Mouse (Mus musculus): ENCODE data around the gene Man1c1. TPM values are rescaled to one million over a fixed set of nuclear protein-coding genes. Genes with fewer than 3 reads are reported as not detected.
A peak's percentile ranks its signal among the peaks of the same experiment; 100 is the strongest.

Gene Man1c1
- polyA plus RNA-seq, 1 experiment from 2014 or later = 4.7 TPM

DNA sequence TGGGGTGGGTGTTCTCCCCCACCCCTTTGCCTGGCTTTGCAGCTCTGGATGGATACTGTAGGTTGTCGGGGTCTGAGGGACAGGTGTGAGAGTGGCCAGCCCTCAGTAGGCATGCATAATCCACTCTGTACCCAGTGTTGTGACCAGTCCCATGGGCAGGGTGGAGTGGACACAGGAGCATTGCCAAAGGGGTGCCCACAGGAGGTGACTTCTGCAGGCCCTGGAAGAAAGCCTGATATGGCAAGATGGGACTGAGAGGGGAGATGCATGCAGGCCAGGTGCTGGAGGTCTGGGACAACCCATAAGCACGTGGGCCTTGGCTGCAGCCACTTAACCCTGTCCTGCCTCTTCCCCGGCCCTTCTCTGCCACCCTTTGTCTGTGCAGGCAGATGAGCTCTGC, 16.3 kb upstream of the Man1c1 start:
- H3K9ac ChIP-seq = no peak overlapping the region
- no peak overlapping the region for H3K4me3 ChIP-seq
- no peak overlapping the region for H3K27ac ChIP-seq
- no peaks in the 10 kb centered on the region for H3K36me3 ChIP-seq
- WGBS = 54% methylated on average over 3 of the region's 3 CpGs
- no peaks in the 10 kb centered on the region; the same call in 1 of the 2 replicates for H3K4me1 ChIP-seq
- H3K4me2 ChIP-seq = no peak overlapping the region
- no peak for ATAC-seq (ENCODE audit: insufficient number of reproducible peaks, low FRiP score, low TSS enrichment, low read depth)
- no peaks in the 10 kb centered on the region for H3K9me3 ChIP-seq
- no peaks in the 10 kb centered on the region for H3K27me3 ChIP-seq

GRCm38 (mm10) chr4:134719489-134719888, 15.4 kb upstream of the Man1c1 start:
- 76% methylated on average over 8 of the region's 8 CpGs for WGBS
- Histone ChIP-seq H3K4me2 (no peak overlapping the region), H3K4me1 (no peaks in the 10 kb centered on the region), H3K9ac (no peak overlapping the region), H3K36me3 (no peaks in the 10 kb centered on the region), H3K4me3 (no peak overlapping the region), H3K9me3 (no peaks in the 10 kb centered on the region), H3K27ac (no peak overlapping the region), H3K27me3 (no peaks in the 10 kb centered on the region)
- ATAC-seq (ENCODE audit: insufficient number of reproducible peaks, low FRiP score, low TSS enrichment, low read depth) = no peak

DNA sequence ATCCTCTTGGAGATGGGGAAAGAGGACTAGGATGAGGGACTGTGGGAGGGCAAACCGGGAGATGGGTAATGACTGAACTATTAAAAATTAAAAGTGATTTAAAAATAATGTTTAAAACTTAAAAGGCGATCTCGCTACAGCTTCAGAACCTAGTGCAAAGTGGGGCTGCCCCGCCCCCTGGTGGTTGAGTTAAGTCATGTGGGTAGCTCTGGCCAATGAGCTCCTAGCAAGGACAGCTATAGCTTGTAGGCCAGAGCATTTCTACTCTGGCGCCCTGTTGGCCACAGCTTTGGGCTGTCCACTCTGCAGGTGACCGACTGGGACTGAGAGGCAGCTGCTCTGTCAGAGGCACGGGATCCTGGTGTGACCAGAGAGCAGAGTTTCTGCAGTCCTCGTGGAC, 9.8 kb upstream of the Man1c1 start:
- peak; percentile 81 for ATAC-seq (ENCODE audit: insufficient number of reproducible peaks, low FRiP score, low TSS enrichment, low read depth)
- H3K4me2 ChIP-seq = no peak overlapping the region
- peaks cover 2% of the 10 kb centered on the region; the same call in 1 of the 2 replicates for H3K4me1 ChIP-seq
- no peak overlapping the region for H3K9ac ChIP-seq
- no peak overlapping the region for H3K4me3 ChIP-seq
- H3K27ac ChIP-seq = no peak overlapping the region
- no peaks in the 10 kb centered on the region for H3K9me3 ChIP-seq
- no peaks in the 10 kb centered on the region for H3K36me3 ChIP-seq
- WGBS = 9% methylated on average over 8 of the region's 8 CpGs
- H3K27me3 ChIP-seq = no peaks in the 10 kb centered on the region

GRCm38 (mm10) chr4:134705311-134705710, 1.2 kb upstream of the Man1c1 start:
- H3K36me3 ChIP-seq = no peaks in the 10 kb centered on the region
- peaks cover 43% of the 10 kb centered on the region for H3K4me1 ChIP-seq
- H3K27me3 ChIP-seq = peaks cover 11% of the 10 kb centered on the region
- no peaks in the 10 kb centered on the region for H3K9me3 ChIP-seq
- H3K9ac ChIP-seq = no peak overlapping the region
- ATAC-seq (ENCODE audit: insufficient number of reproducible peaks, low FRiP score, low TSS enrichment, low read depth) = no peak
- 0 out of 2 replicates have a peak overlapping the region, but pooled peaks have one; percentile 66 for H3K4me3 ChIP-seq
- 16% methylated on average over 5 of the region's 5 CpGs for WGBS
- no peak overlapping the region for H3K4me2 ChIP-seq
- H3K27ac ChIP-seq = no peak overlapping the region

DNA sequence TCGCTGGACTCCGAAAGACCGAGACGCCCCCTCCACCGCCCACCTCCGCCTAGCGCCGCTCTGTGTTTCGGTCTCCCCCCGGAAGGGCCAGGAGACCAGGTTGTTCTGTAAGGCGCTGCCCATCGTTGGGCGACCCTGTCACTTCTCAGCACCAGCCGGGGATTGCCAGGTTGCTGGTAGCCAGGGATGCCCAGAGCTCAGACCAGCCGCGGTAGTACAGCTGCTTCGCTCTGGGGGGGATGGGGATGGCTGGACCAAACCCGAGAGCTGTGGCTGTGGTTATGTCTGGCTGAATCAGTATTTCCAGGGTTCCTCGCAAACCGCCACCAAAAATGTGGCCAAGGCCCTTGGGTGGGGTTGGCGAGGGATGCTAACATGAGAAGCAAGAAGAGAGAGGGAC, 500 bp upstream of the Man1c1 start:
- H3K4me3 ChIP-seq = peak overlapping the region; percentile 66

GRCm38 (mm10) chr4:134702981-134703834, 882 bp downstream of the Man1c1 start:
- H3K4me1 ChIP-seq = peaks cover 43% of the 10 kb centered on the region

More for the DNA sequence above, 500 bp upstream of the Man1c1 start:
- no peaks in the 10 kb centered on the region for H3K36me3 ChIP-seq
- peaks cover 11% of the 10 kb centered on the region for H3K27me3 ChIP-seq
- peaks cover 43% of the 10 kb centered on the region for H3K4me1 ChIP-seq
- no peak overlapping the region for H3K27ac ChIP-seq
- no peaks in the 10 kb centered on the region for H3K9me3 ChIP-seq
- WGBS = under 1% methylated on average over 21 of the region's 21 CpGs
- peak overlapping the region; percentile 99 for H3K4me2 ChIP-seq
- H3K9ac ChIP-seq = peak overlapping the region; percentile 31; the same call in 1 of the 2 replicates
- no peak for ATAC-seq (ENCODE audit: insufficient number of reproducible peaks, low FRiP score, low TSS enrichment, low read depth)

DNA sequence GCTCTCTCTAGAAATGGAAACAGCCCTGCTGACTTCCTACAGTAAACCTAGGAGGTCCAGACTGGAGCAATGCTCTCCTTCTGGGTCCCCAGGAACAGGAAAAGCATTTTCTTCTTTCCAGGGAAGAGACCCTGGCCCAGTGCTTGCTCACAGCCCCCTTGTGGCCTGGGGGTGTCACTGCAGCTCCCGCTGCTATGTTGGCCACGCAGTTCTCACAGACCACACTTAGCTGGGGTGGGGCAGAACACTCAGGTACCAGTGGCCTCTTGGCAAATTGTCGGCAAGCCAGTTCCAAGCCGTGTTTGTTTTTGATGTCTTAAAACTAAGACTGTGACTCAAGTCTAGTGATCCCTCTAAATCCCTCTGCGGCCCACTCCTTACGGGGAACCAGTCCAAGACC, 2.2 kb downstream of the Man1c1 start:
- Histone ChIP-seq H3K27me3 (peaks cover 11% of the 10 kb centered on the region), H3K36me3 (no peaks in the 10 kb centered on the region), H3K4me1 (peaks cover 43% of the 10 kb centered on the region), H3K4me3 (peak overlapping the region; percentile 66), H3K4me2 (peak overlapping the region; percentile 99), H3K9me3 (no peaks in the 10 kb centered on the region), H3K27ac (no peak overlapping the region), H3K9ac (no peak overlapping the region)
- ATAC-seq (ENCODE audit: insufficient number of reproducible peaks, low FRiP score, low TSS enrichment, low read depth) = no peak
- WGBS = 29% methylated on average over 6 of the region's 6 CpGs

More at GRCm38 (mm10) chr4:134702981-134703834, 882 bp downstream of the Man1c1 start:
- no peaks in the 10 kb centered on the region for H3K36me3 ChIP-seq
- peak overlapping the region; percentile 50 for H3K9ac ChIP-seq
- WGBS = under 1% methylated on average over 86 of the region's 90 CpGs
- peak overlapping the region; percentile 66 for H3K4me3 ChIP-seq
- H3K4me2 ChIP-seq = peak overlapping the region; percentile 99
- ATAC-seq (ENCODE audit: insufficient number of reproducible peaks, low FRiP score, low TSS enrichment, low read depth) = no peak
- peaks cover 11% of the 10 kb centered on the region for H3K27me3 ChIP-seq
- no peaks in the 10 kb centered on the region for H3K9me3 ChIP-seq
- H3K27ac ChIP-seq = peak overlapping the region; percentile 30

- ATAC-seq (ENCODE audit: insufficient number of reproducible peaks, low FRiP score, low TSS enrichment, low read depth) = no peak
- Histone ChIP-seq H3K4me1 (peaks cover 43% of the 10 kb centered on the region), H3K4me2 (no peak overlapping the region), H3K4me3 (no peak overlapping the region), H3K27ac (no peak overlapping the region), H3K9ac (no peak overlapping the region), H3K9me3 (no peaks in the 10 kb centered on the region), H3K36me3 (no peaks in the 10 kb centered on the region), H3K27me3 (peaks cover 11% of the 10 kb centered on the region)
- 98% methylated on average over 2 of the region's 2 CpGs for WGBS
These were observed 3.2 kb downstream of the Man1c1 start for GRCm38 (mm10) chr4:134700911-134701310.

GRCm38 (mm10) chr4:134693202-134693940, 10.7 kb downstream of the Man1c1 start:
- H3K4me2 ChIP-seq = no peak overlapping the region
- no peaks in the 10 kb centered on the region for H3K27me3 ChIP-seq
- H3K36me3 ChIP-seq = no peaks in the 10 kb centered on the region
- H3K27ac ChIP-seq = no peak overlapping the region
- H3K9me3 ChIP-seq = no peaks in the 10 kb centered on the region
- H3K4me3 ChIP-seq = no peak overlapping the region
- 76% methylated on average over 9 of the region's 9 CpGs for WGBS
- H3K4me1 ChIP-seq = 0 out of 2 replicates have a peak, but pooled peaks cover 3% of the 10 kb centered on the region
- ATAC-seq (ENCODE audit: insufficient number of reproducible peaks, low FRiP score, low TSS enrichment, low read depth) = no peak
- no peak overlapping the region for H3K9ac ChIP-seq

- 95% methylated on average over 1 of the region's 1 CpGs for WGBS
- H3K4me2 ChIP-seq = no peak overlapping the region
- H3K36me3 ChIP-seq = no peaks in the 10 kb centered on the region
- H3K27me3 ChIP-seq = no peaks in the 10 kb centered on the region
- no peak overlapping the region for H3K9ac ChIP-seq
- H3K4me3 ChIP-seq = no peak overlapping the region
- H3K4me1 ChIP-seq = 0 out of 2 replicates have a peak, but pooled peaks cover 3% of the 10 kb centered on the region
- H3K9me3 ChIP-seq = no peaks in the 10 kb centered on the region
- no peak for ATAC-seq (ENCODE audit: insufficient number of reproducible peaks, low FRiP score, low TSS enrichment, low read depth)
- H3K27ac ChIP-seq = no peak overlapping the region
These were observed 11.7 kb downstream of the Man1c1 start for GRCm38 (mm10) chr4:134692388-134692787.

DNA sequence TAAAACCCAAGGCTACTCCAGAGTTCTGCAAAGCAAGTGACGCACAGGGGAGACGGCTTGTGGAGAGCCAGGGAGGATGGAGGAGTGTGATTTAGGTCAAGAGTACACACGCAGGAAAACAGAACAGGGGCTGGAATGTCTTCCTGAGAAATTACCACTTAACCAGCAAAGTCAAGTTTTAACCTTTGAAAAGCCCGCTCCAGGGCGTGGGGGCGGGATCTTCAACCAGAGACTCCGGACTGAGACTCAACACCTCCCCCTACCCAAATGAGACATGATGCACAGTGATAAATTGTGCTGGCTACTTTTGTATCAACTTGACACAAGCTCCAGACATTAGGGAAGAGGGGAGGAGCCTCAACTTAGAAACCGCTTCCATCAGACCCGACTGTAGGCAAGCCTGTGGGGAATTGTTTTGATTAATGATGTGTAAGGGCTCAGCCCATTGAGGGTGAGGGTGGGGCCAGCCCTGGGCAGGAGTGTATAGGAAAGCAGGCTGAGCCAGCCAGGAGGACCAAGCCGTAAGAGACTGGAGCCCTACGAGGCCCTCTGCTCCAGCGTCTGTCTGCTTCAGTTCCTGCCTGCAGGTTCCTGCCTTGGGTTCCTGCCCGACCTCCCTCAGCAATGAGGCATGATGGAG, 17.9 kb downstream of the Man1c1 start:
- WGBS = 71% methylated on average over 13 of the region's 13 CpGs
- H3K4me2 ChIP-seq = no peak overlapping the region
- H3K9ac ChIP-seq = no peak overlapping the region
- H3K9me3 ChIP-seq = no peaks in the 10 kb centered on the region
- H3K27ac ChIP-seq = no peak overlapping the region
- ATAC-seq (ENCODE audit: insufficient number of reproducible peaks, low FRiP score, low TSS enrichment, low read depth) = no peak
- H3K36me3 ChIP-seq = no peaks in the 10 kb centered on the region
- H3K4me3 ChIP-seq = no peak overlapping the region
- no peaks in the 10 kb centered on the region for H3K27me3 ChIP-seq
- peaks cover 30% of the 10 kb centered on the region for H3K4me1 ChIP-seq
